In genomic region chr11:59963364-59964162, GRCm38 (mm10) we compare ENCODE assay signal across 7 mouse cellular contexts. TPM values are rescaled to one million over a fixed set of nuclear protein-coding genes. Genes with fewer than 3 reads are reported as not detected.
A peak's percentile ranks its signal among the peaks of the same experiment; 100 is the strongest.
DNase-seq lines count a peak whose midpoint lies in the region; ATAC-seq and TF ChIP-seq lines count a peak whose summit lies in the region.

No protein-coding gene starts in this region.

- peak overlapping the region; percentile 91 for H3K4me2 ChIP-seq in lung, embryonic 15.5 days
- H3K4me2 ChIP-seq in forebrain, embryonic 13.5 days, result peak overlapping the region; percentile 95
- H3K4me2 ChIP-seq in limb, embryonic 12.5 days, result peak overlapping the region; percentile 91

- 7% methylated on average over 34 of the region's 34 CpGs for WGBS in lung, embryonic 15.5 days
- 19% methylated on average over 34 of the region's 34 CpGs for whole genome bisulfite sequencing in bone marrow, adult 2 months
- 6% methylated on average over 34 of the region's 34 CpGs for WGBS in forebrain, embryonic 13.5 days
- 8% methylated on average over 34 of the region's 34 CpGs for WGBS in limb, embryonic 12.5 days

- H3K36me3 ChIP-seq in lung, embryonic 15.5 days, result peaks cover 17% of the 10 kb centered on the region; the same call in 1 of the 2 replicates
- H3K36me3 ChIP-seq in forebrain, embryonic 13.5 days (ENCODE audit: poor library complexity, severe bottlenecking), result peaks cover 24% of the 10 kb centered on the region
- peaks cover 24% of the 10 kb centered on the region for H3K36me3 ChIP-seq in limb, embryonic 12.5 days

- no peak for ATAC-seq in lung, embryonic 15.5 days (ENCODE audit: borderline replicate concordance, extremely low read depth, low FRiP score, low TSS enrichment)
- no peak for ATAC-seq in forebrain, embryonic 13.5 days
- no peak for ATAC-seq in limb, embryonic 12.5 days (ENCODE audit: insufficient number of reproducible peaks, insufficient read depth, low FRiP score, low TSS enrichment, low read depth)

- peak; percentile 14; the same call in 1 of the 2 replicates for TF ChIP-seq POLR2A in bone marrow, adult 2 months (IDR thresholded peaks at IDR 0.05; ENCODE audit: borderline replicate concordance, control insufficient read depth, low read depth, low read length)

- peak overlapping the region; percentile 49 for H3K9ac ChIP-seq in lung, embryonic 15.5 days
- H3K9ac ChIP-seq in forebrain, embryonic 13.5 days, result peak overlapping the region; percentile 64
- peak overlapping the region; percentile 53 for H3K9ac ChIP-seq in limb, embryonic 12.5 days (replicated peaks)

- DNase-seq in lung, postnatal 36 days, result no peak
- DNase-seq in retina, embryonic 14.5 days (ENCODE audit: low spot score), result peak; percentile 51
- DNase-seq in frontal cortex, postnatal 25 days (ENCODE audit: low spot score in 2 of 2), result no peak

- TF ChIP-seq CTCF in bone marrow, adult 2 months (IDR thresholded peaks at IDR 0.05; ENCODE audit: control insufficient read depth, insufficient read depth, low read length), result no peak

- no peaks in the 10 kb centered on the region for H3K9me3 ChIP-seq in lung, embryonic 15.5 days
- no peaks in the 10 kb centered on the region for H3K9me3 ChIP-seq in forebrain, embryonic 13.5 days (replicated peaks)
- H3K9me3 ChIP-seq in limb, embryonic 12.5 days, result no peaks in the 10 kb centered on the region

- peaks cover 28% of the 10 kb centered on the region for H3K4me1 ChIP-seq in lung, embryonic 15.5 days
- H3K4me1 ChIP-seq in bone marrow, adult 2 months (ENCODE audit: control insufficient read depth, insufficient read depth, low read length), result no peaks in the 10 kb centered on the region
- H3K4me1 ChIP-seq in forebrain, embryonic 13.5 days, result peaks cover 25% of the 10 kb centered on the region
- peaks cover 42% of the 10 kb centered on the region for H3K4me1 ChIP-seq in limb, embryonic 12.5 days (replicated peaks)

- peaks cover 19% of the 10 kb centered on the region for H3K27me3 ChIP-seq in lung, embryonic 15.5 days
- peaks cover 35% of the 10 kb centered on the region for H3K27me3 ChIP-seq in forebrain, embryonic 13.5 days
- H3K27me3 ChIP-seq in limb, embryonic 12.5 days, result peaks cover 34% of the 10 kb centered on the region

- peak overlapping the region; percentile 47 for H3K4me3 ChIP-seq in lung, embryonic 15.5 days
- peak overlapping the region; percentile 0 for H3K4me3 ChIP-seq in bone marrow, adult 2 months (replicated peaks; ENCODE audit: control insufficient read depth, low read depth, low read length)
- H3K4me3 ChIP-seq in forebrain, embryonic 13.5 days, result peak overlapping the region; percentile 45
- H3K4me3 ChIP-seq in limb, embryonic 12.5 days (replicated peaks), result peak overlapping the region; percentile 47

- H3K27ac ChIP-seq in lung, embryonic 15.5 days, result no peak overlapping the region
- no peak overlapping the region for H3K27ac ChIP-seq in bone marrow, adult 2 months (ENCODE audit: control insufficient read depth, insufficient read depth, low read depth, low read length, poor library complexity)
- H3K27ac ChIP-seq in forebrain, embryonic 13.5 days, result no peak overlapping the region
- H3K27ac ChIP-seq in limb, embryonic 12.5 days, result no peak overlapping the region

RNA-seq across cellular contexts. Expression of gene Rasd1, which starts 1.2 kb away (rescaled TPM):
- polyA plus RNA-seq in lung, embryonic 15.5 days (2015; fragmentation: Nextera tagmentation; extraction: Ambion mirVana), result 2.5 and 3.3 TPM in 2 replicates
- 2.5 TPM in 1 of 2 replicates, not detected in the other for polyA plus RNA-seq in bone marrow, adult 2 months (2011; ENCODE audit: insufficient read depth, insufficient read length, low replicate concordance, missing spikeins)
- 0.53 and 0.63 TPM in 2 replicates for polyA plus RNA-seq in forebrain, embryonic 13.5 days (2015; fragmentation: Nextera tagmentation; extraction: Ambion mirVana)
- polyA plus RNA-seq in limb, embryonic 12.5 days (2016; fragmentation: Nextera tagmentation; extraction: Ambion mirVana), result 1.5 and 1.7 TPM in 2 replicates

RNA-seq across cellular contexts. Expression of gene Med9, which starts 15.6 kb away (rescaled TPM):
- polyA plus RNA-seq in lung, embryonic 15.5 days (2015; fragmentation: Nextera tagmentation; extraction: Ambion mirVana), result 49.9 and 51.9 TPM in 2 replicates
- polyA plus RNA-seq in bone marrow, adult 2 months (2011; ENCODE audit: insufficient read depth, insufficient read length, low replicate concordance, missing spikeins), result 8.4 and 10.2 TPM in 2 replicates
- 41.9 and 44.7 TPM in 2 replicates for polyA plus RNA-seq in forebrain, embryonic 13.5 days (2015; fragmentation: Nextera tagmentation; extraction: Ambion mirVana)
- 37.7 and 40.7 TPM in 2 replicates for polyA plus RNA-seq in limb, embryonic 12.5 days (2016; fragmentation: Nextera tagmentation; extraction: Ambion mirVana)
